Mouse (Mus musculus): ENCODE measurements at regions not wholly inside any gene's neighbourhood (a gene's known extent, or its start where the extent isn't known, plus 50 kb on each side); places are given as distances from the start of the nearest gene placed in this dataset.

- WGBS = 77% methylated on average over 4 of the region's 4 CpGs
- ATAC-seq = no peak
- H3K27me3 ChIP-seq (replicated peaks; ENCODE audit: control insufficient read depth, insufficient read depth, low read length) = no peaks in the 10 kb centered on the region
These were observed 445.9 kb upstream of the Sel1l start for GRCm38 (mm10) chr12:92294887-92295286.

GRCm38 (mm10) chr12:92293341-92293720 is 444.4 kb upstream of the Sel1l start:
- ATAC-seq = no peak

More at GRCm38 (mm10) chr12:92294887-92295286, 445.9 kb upstream of the Sel1l start:
- Histone ChIP-seq H3K9me3 (ENCODE audit: control insufficient read depth, low read length) (no peaks in the 10 kb centered on the region), H3K4me2 (ENCODE audit: low read depth, low read length) (no peak overlapping the region), H3K27ac (ENCODE audit: low read length) (no peak overlapping the region), H3K4me3 (ENCODE audit: low read length) (no peak overlapping the region), H3K9ac (ENCODE audit: low read depth, low read length) (no peak overlapping the region), H3K36me3 (ENCODE audit: control insufficient read depth, insufficient read depth, low read length) (no peaks in the 10 kb centered on the region), H3K4me1 (ENCODE audit: control insufficient read depth, insufficient read depth, low read length) (no peaks in the 10 kb centered on the region)

GRCm38 (mm10) chr12:92292460-92293340 is 443.7 kb upstream of the Sel1l start:
- Histone ChIP-seq H3K27me3 (replicated peaks; ENCODE audit: control insufficient read depth, insufficient read depth, low read length) (no peaks in the 10 kb centered on the region), H3K27ac (ENCODE audit: low read length) (no peak overlapping the region), H3K9me3 (ENCODE audit: control insufficient read depth, low read length) (no peaks in the 10 kb centered on the region), H3K4me3 (ENCODE audit: low read length) (no peak overlapping the region), H3K4me2 (ENCODE audit: low read depth, low read length) (no peak overlapping the region), H3K9ac (ENCODE audit: low read depth, low read length) (no peak overlapping the region), H3K36me3 (ENCODE audit: control insufficient read depth, insufficient read depth, low read length) (no peaks in the 10 kb centered on the region), H3K4me1 (ENCODE audit: control insufficient read depth, insufficient read depth, low read length) (no peaks in the 10 kb centered on the region)
- peak; percentile 63 for ATAC-seq
- WGBS = 45% methylated on average over 11 of the region's 11 CpGs

More at GRCm38 (mm10) chr12:92293341-92293720, 444.4 kb upstream of the Sel1l start:
- no peak overlapping the region for H3K4me3 ChIP-seq (ENCODE audit: low read length)
- no peaks in the 10 kb centered on the region for H3K27me3 ChIP-seq (replicated peaks; ENCODE audit: control insufficient read depth, insufficient read depth, low read length)
- H3K4me2 ChIP-seq (ENCODE audit: low read depth, low read length) = no peak overlapping the region
- no peak overlapping the region for H3K9ac ChIP-seq (ENCODE audit: low read depth, low read length)
- no peaks in the 10 kb centered on the region for H3K4me1 ChIP-seq (ENCODE audit: control insufficient read depth, insufficient read depth, low read length)
- no peaks in the 10 kb centered on the region for H3K9me3 ChIP-seq (ENCODE audit: control insufficient read depth, low read length)
- H3K27ac ChIP-seq (ENCODE audit: low read length) = no peak overlapping the region
- H3K36me3 ChIP-seq (ENCODE audit: control insufficient read depth, insufficient read depth, low read length) = no peaks in the 10 kb centered on the region

GRCm38 (mm10) chr12:92291490-92291889 is 442.5 kb upstream of the Sel1l start:
- no peak overlapping the region for H3K4me2 ChIP-seq (ENCODE audit: low read depth, low read length)
- no peak for ATAC-seq
- WGBS = 81% methylated on average over 1 of the region's 1 CpGs
- H3K9ac ChIP-seq (ENCODE audit: low read depth, low read length) = no peak overlapping the region
- no peak overlapping the region for H3K27ac ChIP-seq (ENCODE audit: low read length)
- no peak overlapping the region for H3K4me3 ChIP-seq (ENCODE audit: low read length)
- H3K27me3 ChIP-seq (replicated peaks; ENCODE audit: control insufficient read depth, insufficient read depth, low read length) = no peaks in the 10 kb centered on the region
- no peaks in the 10 kb centered on the region for H3K4me1 ChIP-seq (ENCODE audit: control insufficient read depth, insufficient read depth, low read length)
- H3K36me3 ChIP-seq (ENCODE audit: control insufficient read depth, insufficient read depth, low read length) = no peaks in the 10 kb centered on the region
- no peaks in the 10 kb centered on the region for H3K9me3 ChIP-seq (ENCODE audit: control insufficient read depth, low read length)

GRCm38 (mm10) chr12:92285511-92285910 is 436.6 kb upstream of the Sel1l start:
- no peak for ATAC-seq
- H3K9ac ChIP-seq (ENCODE audit: low read depth, low read length) = no peak overlapping the region

GRCm38 (mm10) chr12:92280470-92280869 is 431.5 kb upstream of the Sel1l start:
- Histone ChIP-seq H3K4me2 (ENCODE audit: low read depth, low read length) (no peak overlapping the region), H3K4me1 (ENCODE audit: control insufficient read depth, insufficient read depth, low read length) (no peaks in the 10 kb centered on the region), H3K27me3 (replicated peaks; ENCODE audit: control insufficient read depth, insufficient read depth, low read length) (no peaks in the 10 kb centered on the region), H3K9me3 (ENCODE audit: control insufficient read depth, low read length) (no peaks in the 10 kb centered on the region), H3K27ac (ENCODE audit: low read length) (no peak overlapping the region), H3K36me3 (ENCODE audit: control insufficient read depth, insufficient read depth, low read length) (no peaks in the 10 kb centered on the region), H3K4me3 (ENCODE audit: low read length) (no peak overlapping the region), H3K9ac (ENCODE audit: low read depth, low read length) (no peak overlapping the region)
- no peak for ATAC-seq
- 66% methylated on average over 1 of the region's 1 CpGs for WGBS

More at GRCm38 (mm10) chr12:92285511-92285910, 436.6 kb upstream of the Sel1l start:
- H3K4me3 ChIP-seq (ENCODE audit: low read length) = no peak overlapping the region
- WGBS = 92% methylated on average over 5 of the region's 5 CpGs
- no peaks in the 10 kb centered on the region for H3K9me3 ChIP-seq (ENCODE audit: control insufficient read depth, low read length)
- H3K4me2 ChIP-seq (ENCODE audit: low read depth, low read length) = no peak overlapping the region
- no peaks in the 10 kb centered on the region for H3K36me3 ChIP-seq (ENCODE audit: control insufficient read depth, insufficient read depth, low read length)
- H3K27me3 ChIP-seq (replicated peaks; ENCODE audit: control insufficient read depth, insufficient read depth, low read length) = no peaks in the 10 kb centered on the region
- H3K4me1 ChIP-seq (ENCODE audit: control insufficient read depth, insufficient read depth, low read length) = no peaks in the 10 kb centered on the region
- H3K27ac ChIP-seq (ENCODE audit: low read length) = no peak overlapping the region

- H3K4me3 ChIP-seq (ENCODE audit: low read length) = no peak overlapping the region
- WGBS = 80% methylated on average over 4 of the region's 4 CpGs
- no peaks in the 10 kb centered on the region for H3K36me3 ChIP-seq (ENCODE audit: control insufficient read depth, insufficient read depth, low read length)
- no peaks in the 10 kb centered on the region for H3K9me3 ChIP-seq (ENCODE audit: control insufficient read depth, low read length)
- H3K9ac ChIP-seq (ENCODE audit: low read depth, low read length) = no peak overlapping the region
- no peaks in the 10 kb centered on the region for H3K4me1 ChIP-seq (ENCODE audit: control insufficient read depth, insufficient read depth, low read length)
- no peak overlapping the region for H3K4me2 ChIP-seq (ENCODE audit: low read depth, low read length)
- H3K27ac ChIP-seq (ENCODE audit: low read length) = no peak overlapping the region
- ATAC-seq = no peak
- H3K27me3 ChIP-seq (replicated peaks; ENCODE audit: control insufficient read depth, insufficient read depth, low read length) = no peaks in the 10 kb centered on the region
These were observed 403.0 kb upstream of the Sel1l start for GRCm38 (mm10) chr12:92251962-92252361.

- H3K9ac ChIP-seq (ENCODE audit: low read depth, low read length) = no peak overlapping the region
- no peaks in the 10 kb centered on the region for H3K27me3 ChIP-seq (replicated peaks; ENCODE audit: control insufficient read depth, insufficient read depth, low read length)
- H3K9me3 ChIP-seq (ENCODE audit: control insufficient read depth, low read length) = no peaks in the 10 kb centered on the region
- no peaks in the 10 kb centered on the region for H3K36me3 ChIP-seq (ENCODE audit: control insufficient read depth, insufficient read depth, low read length)
- no peak overlapping the region for H3K27ac ChIP-seq (ENCODE audit: low read length)
- no peaks in the 10 kb centered on the region for H3K4me1 ChIP-seq (ENCODE audit: control insufficient read depth, insufficient read depth, low read length)
- no peak overlapping the region for H3K4me3 ChIP-seq (ENCODE audit: low read length)
- no peak overlapping the region for H3K4me2 ChIP-seq (ENCODE audit: low read depth, low read length)
- ATAC-seq = no peak; the same call in 1 of the 2 replicates
- WGBS = 53% methylated on average over 6 of the region's 6 CpGs
These were observed 398.0 kb upstream of the Sel1l start for GRCm38 (mm10) chr12:92246790-92247451.

GRCm38 (mm10) chr12:92239956-92240699 is 391.2 kb upstream of the Sel1l start:
- Histone ChIP-seq H3K27ac (ENCODE audit: low read length) (no peak overlapping the region), H3K4me1 (ENCODE audit: control insufficient read depth, insufficient read depth, low read length) (no peaks in the 10 kb centered on the region), H3K9me3 (ENCODE audit: control insufficient read depth, low read length) (no peaks in the 10 kb centered on the region), H3K36me3 (ENCODE audit: control insufficient read depth, insufficient read depth, low read length) (no peaks in the 10 kb centered on the region), H3K4me3 (ENCODE audit: low read length) (no peak overlapping the region), H3K9ac (ENCODE audit: low read depth, low read length) (no peak overlapping the region), H3K27me3 (replicated peaks; ENCODE audit: control insufficient read depth, insufficient read depth, low read length) (no peaks in the 10 kb centered on the region), H3K4me2 (ENCODE audit: low read depth, low read length) (no peak overlapping the region)
- 67% methylated on average over 5 of the region's 5 CpGs for WGBS
- no peak for ATAC-seq

Measured in intestine, embryonic 16.5 days (tissue).